Mouse (Mus musculus) G1E-ER4 (cell line): ENCODE measurements around the gene Doc2a. TPM values are rescaled to one million over a fixed set of nuclear protein-coding genes. Genes with fewer than 3 reads are reported as not detected.

ENCODE experiments used
- GATA1 ChIP-seq: IDR thresholded peaks from one replicate; pipeline ENCODE4 v1.8.0; 2012; ENCODE audit warnings: low read length, inconsistent platforms
- polyA plus RNA-seq: library from polyadenylated mRNA; stranded (reverse); fragments of >175 nt; gene quantifications from 2 replicates; pipeline ENCODE4 v1.2.3, GENCODE M21; 2012

Gene Doc2a
- polyA plus RNA-seq, 1 experiment: not detected

DNA sequence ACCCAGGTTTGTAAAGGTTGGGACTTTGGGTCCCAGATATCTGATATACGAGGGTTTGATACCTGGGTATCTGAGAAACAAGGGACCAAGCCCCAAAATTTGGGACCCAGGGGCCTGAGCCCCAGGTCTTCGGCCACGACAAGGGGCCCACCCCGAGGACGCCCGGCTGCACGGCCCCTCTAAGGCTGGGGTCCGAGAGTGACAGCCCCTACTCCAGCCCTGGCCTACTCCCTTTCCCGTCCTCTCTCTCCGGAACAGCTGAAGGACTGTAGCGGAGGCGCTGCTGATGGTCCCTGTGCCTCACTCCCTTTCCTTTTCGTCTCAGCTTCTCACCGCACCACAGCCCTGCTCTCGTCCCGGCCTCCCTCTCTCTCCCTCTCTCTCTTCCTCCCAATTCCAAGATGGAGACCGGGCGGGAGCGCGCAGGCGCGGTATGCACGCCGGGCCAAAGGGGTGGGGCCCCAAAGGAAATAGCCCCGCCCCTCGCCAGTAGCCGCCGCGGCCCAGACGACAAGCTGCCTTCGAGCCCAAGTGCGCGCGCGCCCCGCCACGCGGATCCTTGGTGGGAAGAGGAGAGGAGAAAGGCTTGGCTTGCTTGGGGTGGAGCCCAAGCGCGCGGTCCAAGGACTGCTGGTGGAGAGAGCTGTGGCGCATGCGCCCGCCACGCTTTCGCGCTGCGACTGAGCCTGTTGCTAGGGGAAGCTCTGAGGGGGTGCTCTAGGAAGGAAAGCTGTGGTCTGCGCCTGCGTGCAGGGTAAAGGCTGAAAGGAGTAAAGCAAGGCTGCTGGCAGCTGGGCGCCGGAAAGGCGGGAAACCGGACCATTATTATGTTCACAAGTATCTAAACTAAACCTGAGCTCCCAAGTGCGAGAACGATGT is 37.3 kb downstream of the Doc2a start, which contains the start of gene Taok2:
TSS of gene Taok2 (minus strand) at position 418 of the 879 bp plus-strand sequence.
- TF ChIP-seq GATA1: no peak

- no peak for TF ChIP-seq GATA1
Measured at GRCm38 (mm10) chr7:126887281-126887680, 40.1 kb downstream of the Doc2a start.

- TF ChIP-seq GATA1: no peak
Measured at GRCm38 (mm10) chr7:126888852-126889251, 41.6 kb downstream of the Doc2a start.

DNA sequence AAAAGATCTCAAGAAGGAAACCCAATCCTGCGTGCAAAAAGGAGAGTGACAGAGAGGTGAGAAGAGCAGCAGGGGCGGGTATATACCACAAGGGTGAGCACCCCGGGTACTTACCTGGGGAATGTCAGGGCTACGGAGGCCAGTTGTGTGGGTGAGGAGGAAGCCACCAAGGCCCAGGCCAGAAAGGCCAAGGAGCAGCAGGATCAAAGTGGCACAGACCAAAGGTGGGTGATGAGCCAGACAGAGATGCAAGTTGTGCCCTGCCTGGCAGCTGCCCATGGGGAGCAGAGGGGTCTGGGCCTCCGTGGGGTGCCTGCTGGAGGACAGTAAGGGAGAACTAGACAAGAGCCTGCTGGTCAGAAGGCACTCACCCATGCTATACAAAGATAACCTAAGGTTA is 49.7 kb downstream of the Doc2a start:
- TF ChIP-seq GATA1: no peak

DNA sequence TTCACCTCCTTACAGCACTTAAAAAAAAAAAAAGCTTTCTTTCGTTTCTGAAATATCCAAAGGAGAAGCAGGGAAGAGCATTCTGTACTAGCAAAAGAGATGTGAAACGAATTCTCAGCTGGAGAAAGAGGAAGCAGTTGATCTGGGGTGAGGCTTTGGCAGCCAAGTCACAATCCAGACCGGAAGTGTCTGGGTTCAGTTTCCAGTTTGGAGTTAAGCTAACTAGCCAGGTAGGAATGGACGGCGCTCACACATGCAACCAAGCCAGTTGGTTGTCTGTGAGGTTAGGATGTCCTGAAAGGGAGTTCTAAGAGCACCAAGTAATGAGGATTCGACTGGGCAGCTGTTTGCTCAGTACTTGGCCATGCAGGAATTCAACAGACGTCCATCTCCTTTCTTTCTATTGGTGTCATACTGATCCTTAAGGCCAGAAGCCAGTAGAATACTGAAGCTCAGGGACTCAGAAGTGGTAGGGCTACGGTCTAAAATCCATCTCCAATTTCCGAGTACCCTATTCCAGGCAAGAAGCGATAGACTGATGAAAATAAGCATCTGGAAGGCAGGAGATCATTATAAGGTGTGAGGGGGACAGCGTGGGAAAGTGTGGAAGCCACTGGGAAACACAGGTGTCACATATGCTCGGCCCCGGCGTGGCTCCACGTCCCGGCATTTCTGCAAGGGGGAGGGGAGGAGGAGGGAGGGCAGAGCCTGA is 50.3 kb downstream of the Doc2a start:
- TF ChIP-seq GATA1: no peak

- no peak for TF ChIP-seq GATA1
Measured at GRCm38 (mm10) chr7:126898102-126898990, 51.1 kb downstream of the Doc2a start.

Other genes with a start within 250 kb of the Doc2a start
- gene Nupr1, start 216.6 kb upstream of the Doc2a start, polyA plus RNA-seq: 5.6 and 7.9 TPM in 2 replicates
- gene Sgf29, start 198.1 kb upstream of the Doc2a start, polyA plus RNA-seq: 68.8 and 176 TPM in 2 replicates
- gene Sult1a1, start 171.0 kb upstream of the Doc2a start, polyA plus RNA-seq: not detected in 2 replicates
- gene Bola2, start 152.0 kb upstream of the Doc2a start, polyA plus RNA-seq: 143 and 256 TPM in 2 replicates
- gene Slx1b, start 151.6 kb upstream of the Doc2a start, polyA plus RNA-seq: 3.4 and 8.5 TPM in 2 replicates
- 13.7 TPM in 2 replicates for gene Coro1a, start 139.6 kb upstream of the Doc2a start, polyA plus RNA-seq
- 35.7 and 44.2 TPM in 2 replicates for gene Mapk3, start 87.8 kb upstream of the Doc2a start, polyA plus RNA-seq
- gene Gdpd3, start 81.1 kb upstream of the Doc2a start, polyA plus RNA-seq: 3.3 and 3.7 TPM in 2 replicates
- gene Ypel3, start 70.5 kb upstream of the Doc2a start, polyA plus RNA-seq: 29.3 and 38.2 TPM in 2 replicates
- 0.23 and 0.55 TPM in 2 replicates for gene Tbx6, start 65.9 kb upstream of the Doc2a start, polyA plus RNA-seq
- gene Ppp4c, start 54.9 kb upstream of the Doc2a start, polyA plus RNA-seq: 185 and 249 TPM in 2 replicates
- 0.35 and 0.56 TPM in 2 replicates for gene Fam57b, start 49.7 kb upstream of the Doc2a start, polyA plus RNA-seq
- not detected in 2 replicates for gene 4930451I11Rik, start 15.8 kb upstream of the Doc2a start, polyA plus RNA-seq
- gene Hirip3, start 14.6 kb downstream of the Doc2a start, polyA plus RNA-seq: 312 and 358 TPM in 2 replicates
- gene Ino80e, start 15.0 kb downstream of the Doc2a start, polyA plus RNA-seq: 1,199 and 1,504 TPM in 2 replicates
- gene Taok2, start 37.3 kb downstream of the Doc2a start, polyA plus RNA-seq: 210 and 262 TPM in 2 replicates
- 54.6 and 89.1 TPM in 2 replicates for gene Tmem219, start 75.5 kb downstream of the Doc2a start, polyA plus RNA-seq
- 27.6 and 38.3 TPM in 2 replicates for gene Kctd13, start 81.5 kb downstream of the Doc2a start, polyA plus RNA-seq
- not detected in 2 replicates for gene Asphd1, start 102.2 kb downstream of the Doc2a start, polyA plus RNA-seq
- 0.59 and 0.93 TPM in 2 replicates for gene Sez6l2, start 103.1 kb downstream of the Doc2a start, polyA plus RNA-seq
- gene Cdipt, start 128.5 kb downstream of the Doc2a start, polyA plus RNA-seq: 94.7 and 114 TPM in 2 replicates
- 0.04 and 0.16 TPM in 2 replicates for gene Cdiptos, start 128.7 kb downstream of the Doc2a start, polyA plus RNA-seq
- gene Mvp, start 167.2 kb downstream of the Doc2a start, polyA plus RNA-seq: 18.3 and 22.4 TPM in 2 replicates
- gene Pagr1b, start 169.1 kb downstream of the Doc2a start, polyA plus RNA-seq: 4.9 and 12.5 TPM in 2 replicates
- 31.1 and 76.8 TPM in 2 replicates for gene Pagr1a, start 169.9 kb downstream of the Doc2a start, polyA plus RNA-seq
- 145 and 228 TPM in 2 replicates for gene Gm42742, start 173.7 kb downstream of the Doc2a start, polyA plus RNA-seq
- gene Prrt2, start 173.8 kb downstream of the Doc2a start, polyA plus RNA-seq: 0.53 and 1.9 TPM in 2 replicates
- gene Maz, start 179.6 kb downstream of the Doc2a start, polyA plus RNA-seq: 820 and 1,081 TPM in 2 replicates
- gene Kif22, start 195.1 kb downstream of the Doc2a start, polyA plus RNA-seq: 45.3 and 56.9 TPM in 2 replicates
- gene Zg16, start 239.9 kb downstream of the Doc2a start, polyA plus RNA-seq: not detected in 2 replicates
- 197 and 223 TPM in 2 replicates for gene AI467606, start 243.9 kb downstream of the Doc2a start, polyA plus RNA-seq